Mouse (Mus musculus): Measurements from ENCODE around the gene Tmie.

The Tmie gene

DNA sequence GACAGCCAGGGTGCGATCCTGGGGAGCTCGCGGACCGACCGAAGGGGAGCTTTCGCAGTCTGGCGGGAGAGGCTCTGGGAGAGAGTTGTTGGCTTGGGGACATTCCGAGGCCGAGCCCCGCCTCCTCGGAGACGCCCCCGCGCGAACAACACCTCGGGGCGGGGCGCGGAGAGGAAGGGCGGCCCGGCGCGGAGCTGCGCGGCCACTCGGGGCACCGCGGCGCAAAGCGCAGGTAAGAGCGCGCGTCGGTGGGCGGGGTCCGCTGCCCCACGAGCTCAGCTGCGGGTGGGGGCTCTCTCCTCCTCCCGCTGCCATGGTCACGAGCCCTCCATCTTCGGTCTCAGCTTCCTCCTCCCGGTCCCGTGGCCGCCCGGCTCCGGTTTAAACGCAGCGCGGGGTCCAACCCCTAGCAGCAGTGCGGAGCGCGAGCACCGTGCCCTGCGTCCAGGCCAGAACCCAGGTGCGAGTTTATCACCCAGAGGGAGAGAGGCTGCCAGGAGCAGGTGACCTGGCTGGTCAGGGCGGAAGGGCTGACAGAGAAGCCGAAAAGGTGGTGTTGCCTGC lies at the start of gene Tmie:
TSS of gene Tmie (minus strand) at position 116 of the 564 bp plus-strand sequence.
- peak; percentile 73 for DNase-seq (ENCODE audit: low spot score)

DNA sequence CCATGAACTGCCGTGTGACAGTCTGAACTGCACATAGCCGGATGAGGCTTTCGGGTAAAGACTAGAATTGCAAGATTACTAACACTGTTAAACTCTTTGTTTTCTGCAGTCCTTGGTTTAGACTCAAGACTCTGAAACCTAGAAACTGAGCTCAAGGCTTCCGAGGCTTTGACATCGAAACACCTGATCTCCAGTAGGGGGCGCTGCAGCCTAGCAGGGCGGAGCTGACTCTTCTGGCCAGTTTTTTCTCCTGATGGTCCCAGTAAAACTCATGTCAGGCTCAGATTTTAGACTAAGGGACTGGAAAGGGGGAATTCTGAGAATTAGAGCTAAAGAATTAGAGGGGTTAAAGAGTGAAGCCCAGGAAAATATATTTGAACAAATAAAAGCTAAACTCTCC lies 42.8 kb upstream of the Tmie start:
- DNase-seq (ENCODE audit: low spot score), result peak; percentile 45

DNA sequence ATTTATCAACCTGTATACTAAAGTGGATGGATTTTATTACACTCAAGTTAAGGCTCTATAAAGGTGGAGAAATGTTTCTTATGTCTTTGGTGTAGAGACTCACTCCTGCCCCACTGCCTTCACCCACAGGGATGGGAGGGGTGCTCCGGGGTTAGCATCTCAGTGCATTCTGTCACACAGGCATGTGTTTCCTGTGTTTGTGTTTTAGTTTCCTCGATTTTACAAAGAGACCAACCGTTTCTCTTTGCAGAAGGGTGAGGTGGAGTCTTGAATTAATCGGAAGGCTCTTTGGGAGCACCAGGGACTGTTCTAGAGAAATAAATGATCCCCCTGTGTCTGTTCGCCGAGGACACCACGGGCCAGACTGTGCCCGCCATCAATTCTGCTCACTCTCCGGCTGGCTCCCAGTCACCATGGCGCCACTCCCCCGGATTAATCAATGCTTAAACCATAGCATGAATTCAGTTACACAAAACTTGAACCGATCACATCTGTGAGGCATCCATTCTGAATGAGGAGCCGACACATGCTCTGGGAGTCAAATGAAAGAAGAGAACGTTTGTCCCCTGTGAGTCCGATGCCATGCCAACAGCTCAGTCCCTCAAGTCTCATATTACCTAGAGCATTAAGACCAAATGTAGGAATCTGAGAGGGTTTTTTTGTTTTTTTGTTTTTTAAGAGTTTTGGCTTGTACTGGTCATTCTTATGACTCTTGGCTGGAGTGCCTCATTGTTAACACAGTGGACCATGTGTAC lies 40.9 kb upstream of the Tmie start:
- DNase-seq (ENCODE audit: low spot score), result no peak

DNA sequence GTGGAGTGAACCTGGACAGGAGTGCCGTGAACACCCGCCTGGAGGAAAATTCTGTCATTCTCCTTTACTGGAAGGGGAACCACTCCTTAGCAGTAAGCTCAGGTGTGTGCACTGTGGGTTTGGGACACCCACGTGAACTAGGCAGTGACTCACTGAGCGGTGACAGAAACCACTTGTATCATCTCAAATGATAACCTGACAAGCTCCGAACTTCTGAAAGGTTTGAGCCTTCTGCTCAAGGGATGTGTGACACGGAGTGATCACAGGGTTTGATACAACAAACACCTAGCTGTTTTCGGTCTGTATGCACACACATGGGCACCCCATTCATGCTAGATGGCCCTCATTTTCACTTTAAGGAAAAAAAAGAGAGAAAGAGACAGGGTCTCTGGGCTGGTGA lies 36.9 kb upstream of the Tmie start, which contains the start of gene Fam240a:
TSS of gene Fam240a (minus strand) at position 76 of the 400 bp plus-strand sequence.
- no peak for DNase-seq (ENCODE audit: low spot score)

DNA sequence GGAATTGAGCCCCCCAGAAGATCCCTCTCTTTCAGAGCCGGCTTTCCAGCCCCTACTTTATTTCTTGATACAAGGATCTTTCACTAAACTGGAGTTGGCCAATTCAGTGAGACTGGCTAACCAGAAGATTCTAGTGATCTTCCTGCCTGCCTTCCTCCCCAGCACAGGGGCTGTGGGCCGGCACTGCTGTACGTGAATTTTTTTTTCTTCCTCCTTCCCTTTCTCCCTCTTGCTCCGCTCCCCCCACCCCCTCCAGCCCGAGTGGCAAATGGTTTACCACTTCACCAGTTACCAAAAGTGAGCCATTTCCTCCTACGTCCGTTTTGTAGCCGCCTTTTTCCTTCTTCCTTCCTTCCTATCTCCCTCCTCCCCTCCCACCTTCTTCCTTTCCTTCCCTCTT lies 35.6 kb upstream of the Tmie start:
- DNase-seq (ENCODE audit: low spot score), result no peak

DNA sequence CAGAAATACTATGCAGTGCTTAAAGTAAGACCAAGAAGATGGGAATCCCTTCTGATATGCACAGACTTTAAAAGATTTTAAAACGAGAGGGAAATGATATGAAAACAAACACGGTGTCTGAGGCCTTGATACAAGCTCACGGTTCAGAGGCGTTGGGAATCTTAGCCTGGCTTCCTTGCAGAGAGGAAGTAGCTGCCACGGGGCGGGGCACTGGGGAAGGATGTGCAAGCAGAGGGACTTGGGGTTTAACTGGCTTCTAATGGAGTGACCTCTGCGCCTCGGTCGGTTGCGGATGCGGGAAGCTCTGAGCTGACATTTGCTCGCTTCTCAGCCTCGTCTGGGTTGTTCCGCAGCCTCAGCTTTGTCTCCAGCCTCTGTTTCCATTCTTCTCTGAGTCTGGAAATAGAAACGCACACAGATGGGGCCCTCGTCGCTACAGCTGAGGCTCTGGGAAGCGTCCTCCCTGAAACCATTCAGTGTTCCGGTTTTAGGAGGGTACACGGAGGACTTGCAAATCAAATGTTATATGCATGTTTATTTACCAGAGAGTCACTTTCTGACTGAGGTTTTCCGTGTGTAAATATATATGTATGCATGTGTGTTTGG lies 34.8 kb upstream of the Tmie start:
- DNase-seq (ENCODE audit: low spot score), result no peak

DNA sequence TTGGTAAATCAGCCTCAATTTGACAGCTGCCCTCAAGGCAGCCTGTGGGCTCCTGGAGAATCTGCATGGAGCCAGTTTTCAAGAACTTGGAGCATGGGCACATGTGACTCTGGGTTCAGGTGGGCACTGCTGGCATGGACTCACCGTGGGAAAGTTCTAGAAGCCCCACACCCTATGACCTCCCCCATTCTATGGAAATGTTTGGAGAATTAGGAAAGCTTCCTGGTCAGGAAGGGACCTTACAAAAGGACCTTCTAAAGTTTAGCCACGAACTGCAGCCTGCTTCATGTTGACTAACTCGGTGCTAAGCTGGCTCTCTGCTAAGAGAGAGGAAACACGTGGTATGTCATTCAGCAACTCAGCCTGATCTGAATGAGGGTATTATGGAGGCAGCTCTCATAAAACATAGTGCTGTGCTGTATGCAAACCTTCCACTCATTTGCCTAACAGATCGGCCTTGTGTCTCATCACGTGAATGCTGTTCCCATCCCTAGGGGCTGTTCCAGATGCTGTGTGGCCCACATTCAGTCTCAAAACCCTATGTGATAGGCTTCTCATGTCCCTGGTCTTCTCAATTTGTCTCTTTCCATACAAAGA lies 29.6 kb upstream of the Tmie start:
- DNase-seq (ENCODE audit: low spot score), result no peak

DNA sequence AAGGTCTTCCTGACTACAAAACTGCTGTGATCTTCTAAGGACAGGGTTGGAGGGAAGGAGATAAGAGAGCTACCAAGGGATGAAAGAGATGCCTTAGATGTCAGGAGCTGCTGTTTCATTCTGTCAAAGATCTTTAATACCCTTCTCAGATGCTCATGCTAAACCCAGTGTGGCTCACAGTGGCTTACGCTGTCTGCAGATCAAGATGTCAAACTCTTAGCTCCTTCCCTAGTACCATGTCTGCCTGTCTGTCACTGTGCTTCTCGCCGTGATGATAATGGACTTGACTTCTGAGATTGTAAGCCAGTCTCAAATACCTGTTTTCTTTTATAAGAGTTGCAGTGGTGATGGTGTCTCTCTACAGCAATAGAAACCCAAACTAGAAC lies 28.7 kb upstream of the Tmie start:
- DNase-seq (ENCODE audit: low spot score), result no peak

DNA sequence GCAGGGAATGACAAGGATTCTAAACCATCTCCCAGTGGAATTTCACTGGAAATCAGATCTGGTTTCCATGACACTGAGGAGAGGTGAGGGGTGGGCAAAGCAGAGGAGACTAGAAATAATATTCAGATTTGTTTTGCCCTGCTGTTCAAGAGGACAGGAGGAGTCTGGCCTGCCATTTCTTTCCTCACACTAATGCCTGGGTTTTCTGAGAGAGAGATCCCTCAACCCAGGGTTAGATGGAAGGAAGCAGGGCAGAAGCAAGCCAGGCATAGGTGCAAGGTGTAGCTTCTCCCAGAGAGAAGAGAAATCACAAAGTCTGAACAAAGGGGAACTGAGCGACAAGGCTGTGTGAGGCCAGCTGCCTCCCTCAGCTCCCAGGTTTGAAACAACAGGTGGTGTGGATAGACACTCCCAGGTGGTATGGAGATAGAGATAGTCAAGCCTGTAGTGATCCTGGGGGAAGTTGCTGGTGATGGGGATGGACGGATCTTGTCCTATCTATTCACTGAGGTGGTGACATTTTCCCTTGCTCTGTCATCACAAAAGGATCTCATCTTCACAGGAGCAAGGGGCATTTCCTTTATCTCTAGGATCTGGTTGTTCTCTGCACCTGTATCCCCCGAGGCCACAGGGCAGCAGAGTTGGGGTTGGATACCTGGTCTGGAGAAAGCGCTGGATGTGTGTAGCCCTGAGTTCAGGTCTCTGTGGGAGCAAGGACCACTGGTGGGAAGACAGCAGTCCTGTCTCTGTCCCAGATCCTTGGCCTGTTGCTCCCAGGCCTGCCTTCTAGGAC lies 28.1 kb upstream of the Tmie start:
- no peak for DNase-seq (ENCODE audit: low spot score)

DNA sequence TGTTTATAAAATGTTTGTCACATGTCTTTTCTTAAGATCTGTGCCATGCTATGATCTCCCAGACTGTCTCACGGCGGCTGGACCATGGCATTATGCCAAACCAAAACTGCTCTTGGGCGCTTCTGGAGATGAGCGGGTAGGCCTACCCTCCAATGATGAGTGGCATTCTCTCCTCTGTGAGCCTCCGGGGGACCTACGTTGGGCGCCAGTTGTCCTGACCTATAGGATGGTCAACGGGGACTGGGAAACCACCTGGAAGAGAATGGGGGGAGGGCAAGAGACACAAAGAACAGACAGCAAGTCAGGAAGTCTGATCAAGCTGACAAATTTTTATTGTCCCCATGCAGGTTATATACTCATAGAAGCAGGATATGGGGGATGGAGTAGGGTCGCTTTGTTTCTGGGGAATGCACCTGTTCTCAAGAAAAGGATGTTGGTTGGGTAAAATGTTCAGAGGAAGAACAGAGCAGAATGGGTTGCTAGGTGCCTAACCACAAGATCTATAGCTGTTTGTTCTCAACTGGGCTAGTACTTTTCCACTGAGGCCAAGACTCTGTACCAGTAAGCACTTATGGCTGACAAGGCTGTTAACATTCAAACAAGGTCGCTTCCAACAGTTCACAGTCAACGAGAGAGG lies 27.4 kb upstream of the Tmie start:
- no peak for DNase-seq (ENCODE audit: low spot score)

DNA sequence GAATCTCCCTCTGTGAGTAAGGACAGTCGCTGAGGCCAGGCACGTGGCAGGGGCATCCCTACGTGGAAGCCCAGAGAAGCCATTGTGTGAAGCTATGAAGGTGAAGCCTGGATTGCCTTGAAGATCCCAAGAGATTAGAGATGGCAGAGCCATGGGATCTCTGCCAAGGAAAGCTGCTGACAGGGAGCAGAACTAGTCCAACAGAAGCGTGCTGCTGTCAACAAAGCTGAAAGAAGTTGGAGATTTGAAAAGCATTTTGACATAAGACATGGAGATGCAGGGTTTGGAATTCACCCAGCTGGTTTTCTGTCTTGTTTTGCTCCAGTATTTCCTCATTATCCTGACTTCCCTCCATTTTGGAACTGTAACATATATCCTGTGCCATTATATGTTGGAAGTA lies 22.4 kb upstream of the Tmie start:
- DNase-seq (ENCODE audit: low spot score), result no peak

DNA sequence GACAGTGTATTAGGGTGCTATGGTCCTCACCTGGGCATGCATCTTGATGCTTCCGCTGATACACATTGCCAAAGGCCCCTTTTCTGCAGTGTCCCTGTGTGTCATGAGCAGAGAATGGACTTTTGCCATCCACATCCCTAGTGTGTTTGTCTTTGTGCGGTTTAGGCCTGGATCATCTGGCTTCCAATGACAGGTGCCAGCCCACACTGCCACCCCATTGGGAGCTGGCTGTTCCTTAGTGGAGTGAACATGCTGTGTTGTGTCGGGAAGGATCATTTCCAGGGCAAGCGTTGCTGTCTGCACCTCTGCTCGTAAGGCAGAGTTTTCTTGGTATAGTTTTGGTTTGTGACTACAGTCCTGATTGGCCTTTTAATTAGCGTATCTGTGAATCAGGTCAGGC lies 21.3 kb upstream of the Tmie start:
- DNase-seq (ENCODE audit: low spot score), result no peak

DNA sequence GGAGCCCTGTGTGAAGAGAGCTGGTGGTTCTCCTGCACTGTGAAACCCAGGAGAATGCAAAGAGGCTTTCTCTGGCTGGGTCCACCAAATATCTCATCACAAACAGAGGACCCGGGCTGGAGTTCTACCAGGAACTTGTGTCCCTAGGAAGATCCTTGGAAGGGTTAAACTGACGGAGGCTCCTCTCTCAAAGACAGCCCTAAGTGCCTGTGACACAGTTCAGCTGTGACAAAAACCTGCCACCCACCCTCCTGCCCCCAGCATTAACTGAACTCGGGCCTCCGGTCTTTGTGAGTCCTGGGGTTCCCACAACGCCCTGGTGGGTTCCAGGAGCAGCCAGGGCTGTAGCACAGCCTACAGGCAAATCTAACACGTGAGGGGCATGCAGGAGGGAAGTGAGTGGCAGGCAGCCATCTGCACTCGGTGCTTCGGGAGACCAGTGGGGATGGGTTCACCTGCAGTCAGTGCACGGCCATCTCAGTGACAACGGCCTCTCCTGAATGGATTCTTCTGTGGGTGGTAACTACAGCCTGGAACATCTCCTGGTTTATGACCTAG lies 19.6 kb upstream of the Tmie start:
- no peak for DNase-seq (ENCODE audit: low spot score)

DNA sequence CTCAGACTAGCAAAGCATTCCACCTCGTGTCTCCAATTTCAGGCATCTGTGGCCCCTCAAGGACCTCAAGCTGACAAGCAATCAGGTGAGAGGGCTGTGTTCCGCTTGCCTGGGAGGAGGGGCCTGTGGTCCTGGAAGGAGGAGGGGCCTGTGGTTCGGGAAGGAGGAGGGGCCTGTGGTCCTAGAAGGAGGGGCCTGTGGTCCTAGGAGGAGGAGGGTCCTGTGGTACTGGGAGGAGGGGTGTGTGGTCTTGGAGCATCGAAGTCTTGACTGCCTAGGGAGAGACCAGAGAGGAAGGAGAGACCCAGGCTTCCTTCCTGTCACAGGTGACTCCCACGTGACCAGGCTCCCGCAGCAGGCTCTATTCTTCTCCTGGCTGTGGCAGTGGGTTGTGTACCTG lies 16.7 kb upstream of the Tmie start:
- DNase-seq (ENCODE audit: low spot score), result no peak

DNA sequence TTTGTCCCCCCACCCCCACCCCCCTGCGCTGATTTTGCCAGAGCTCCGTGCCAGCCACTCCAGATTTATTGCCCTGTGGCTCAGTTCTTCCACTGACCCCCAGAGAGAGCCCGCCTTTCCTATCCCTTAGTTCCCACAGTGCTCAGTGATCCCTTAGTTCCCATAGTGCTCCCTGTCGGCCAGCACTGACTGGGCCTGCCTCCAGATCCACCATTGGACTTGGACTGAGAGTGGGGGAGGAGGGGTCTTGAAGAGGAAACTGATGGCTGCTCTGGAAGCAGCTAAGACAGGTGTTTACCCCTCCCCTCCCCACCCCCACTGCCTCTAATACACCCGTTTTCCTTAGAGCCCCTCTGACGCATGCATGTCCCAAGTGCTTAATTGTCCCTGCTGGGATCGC lies 16.1 kb upstream of the Tmie start:
- DNase-seq (ENCODE audit: low spot score), result no peak

DNA sequence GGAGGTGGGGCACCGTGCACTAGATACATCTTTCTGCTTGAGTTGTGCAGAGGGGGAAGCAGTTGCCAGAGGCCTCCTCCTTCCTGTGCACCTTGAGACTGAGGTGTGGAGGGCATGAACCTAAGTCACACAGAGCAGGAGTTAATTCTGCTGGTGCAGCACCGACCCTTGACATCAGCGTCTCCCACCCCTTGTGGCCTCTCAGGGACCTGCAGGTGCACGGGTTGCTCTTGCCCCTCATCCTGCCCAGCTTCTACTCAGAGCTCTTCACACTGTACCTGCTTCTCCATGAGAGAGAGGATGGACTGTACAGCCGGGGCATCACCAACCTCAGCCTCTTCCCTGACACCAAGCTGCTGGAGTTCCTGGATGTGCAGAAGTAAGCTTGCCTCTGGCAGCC lies 15.6 kb upstream of the Tmie start:
- no peak for DNase-seq (ENCODE audit: low spot score)

DNA sequence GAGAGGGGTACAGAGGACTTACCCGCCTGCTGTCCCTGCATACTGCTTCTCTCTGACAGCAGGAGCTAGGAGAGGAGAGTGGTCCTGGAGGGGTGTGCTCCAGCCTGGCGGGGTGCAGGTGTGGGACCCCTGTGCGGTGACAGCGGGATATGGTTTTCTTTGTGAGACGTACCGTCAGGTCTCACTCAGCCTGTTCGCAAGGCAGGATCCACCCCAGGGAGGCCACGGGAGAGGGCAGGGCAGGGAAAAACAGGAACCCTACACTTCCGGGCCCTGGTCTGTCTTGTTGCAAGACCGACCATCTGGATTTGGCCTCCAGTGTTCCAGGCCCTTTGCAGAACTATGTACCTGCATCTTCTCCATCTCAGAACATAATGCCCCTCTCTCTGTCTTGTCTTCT lies 13.5 kb upstream of the Tmie start:
- no peak for DNase-seq (ENCODE audit: low spot score)

DNA sequence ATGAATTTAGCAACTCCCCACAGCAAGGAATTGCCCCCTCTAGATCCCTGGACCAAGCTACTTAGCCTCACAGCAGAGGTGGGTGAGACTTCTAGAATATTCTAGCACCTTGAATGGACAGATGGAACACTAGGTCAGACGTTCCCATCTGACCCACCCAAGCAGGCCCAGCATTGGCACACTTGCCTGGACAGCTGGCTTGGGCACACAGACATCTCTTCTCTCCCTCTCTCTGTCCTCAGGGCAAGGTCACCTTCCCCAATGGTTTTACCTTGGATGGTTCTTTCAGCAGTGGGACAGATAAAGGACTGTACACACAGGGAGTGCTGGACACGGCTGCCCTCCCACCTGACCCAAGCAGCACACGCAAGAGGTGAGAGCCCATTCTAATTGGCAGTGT lies 12.6 kb upstream of the Tmie start:
- no peak for DNase-seq (ENCODE audit: low spot score)

DNA sequence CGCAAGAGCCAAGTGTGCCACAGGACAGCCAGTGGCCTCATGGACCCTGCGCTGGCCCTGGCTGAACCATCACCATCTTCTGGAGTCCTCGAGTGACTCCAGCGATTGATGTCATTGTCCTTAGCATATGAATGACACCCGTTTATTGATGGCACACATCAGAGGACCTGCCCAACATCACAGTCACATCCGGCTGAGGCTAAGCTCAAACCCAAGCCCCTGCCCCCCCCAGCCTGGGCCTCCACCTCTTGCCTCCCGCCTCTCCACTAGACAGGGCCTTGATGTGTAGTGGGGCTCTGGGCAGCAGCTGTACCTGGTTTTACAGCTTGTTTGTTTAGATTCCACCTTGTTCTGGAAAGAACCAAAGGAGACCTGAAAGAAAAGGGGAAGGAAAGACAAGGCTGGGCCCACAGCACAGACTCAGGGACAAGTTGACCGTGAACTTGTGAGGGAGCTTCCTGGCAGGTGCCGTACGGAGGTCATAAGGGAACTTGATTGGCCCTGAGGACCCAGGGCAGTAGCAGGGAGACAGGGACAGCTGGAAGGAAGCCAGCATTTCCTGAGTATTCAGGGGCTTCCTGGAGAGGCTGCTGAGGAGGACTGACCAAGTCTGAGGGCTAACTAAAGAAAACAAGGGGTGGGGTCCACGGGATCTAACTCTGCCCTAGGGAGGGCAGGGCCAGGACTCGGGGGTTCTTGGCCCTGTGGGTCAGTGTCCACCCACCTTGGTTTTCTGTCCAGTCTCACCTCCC lies 11.3 kb upstream of the Tmie start:
- DNase-seq (ENCODE audit: low spot score), result no peak

DNA sequence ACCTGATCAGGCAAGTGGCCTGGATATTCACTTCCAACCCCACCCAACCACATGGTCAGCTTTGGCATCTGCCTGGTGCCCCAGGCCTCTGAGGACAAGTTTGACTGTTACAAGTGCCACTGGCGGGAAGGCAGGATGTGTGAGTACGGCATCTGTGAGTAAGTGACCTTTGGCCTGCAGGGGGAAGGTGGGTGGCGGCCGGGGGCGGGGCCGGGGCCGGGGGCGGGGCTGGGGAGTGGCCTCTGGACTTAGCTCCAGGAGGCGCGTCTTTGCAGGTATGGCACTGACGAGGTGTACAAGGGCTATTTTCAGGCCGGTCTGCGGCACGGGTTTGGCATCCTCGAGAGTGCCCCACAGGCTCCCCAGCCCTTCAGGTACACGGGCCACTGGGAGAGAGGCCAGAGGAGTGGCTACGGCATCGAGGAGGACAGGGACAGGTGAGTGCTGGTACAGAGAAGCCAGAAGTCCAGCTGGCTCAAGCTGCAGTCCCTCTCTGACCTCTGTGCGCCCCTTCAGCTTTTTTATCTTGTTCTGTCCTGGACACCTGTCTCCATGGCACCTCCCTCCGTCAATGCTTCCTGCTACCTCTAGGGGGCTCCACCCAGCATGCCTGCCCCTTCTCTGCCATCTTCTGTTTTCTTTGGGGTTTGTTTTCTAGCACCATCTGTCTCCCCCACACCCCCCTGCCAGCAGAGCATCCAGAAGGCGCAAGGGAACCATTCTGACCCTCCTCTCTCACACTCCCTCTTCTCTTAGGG lies 10.3 kb upstream of the Tmie start:
- peak; percentile 90 for DNase-seq (ENCODE audit: low spot score)

All from yolk sac, embryonic 10.5 days (tissue).